Mouse (Mus musculus): ENCODE measurements around the gene Morf4l1. TPM values are rescaled to one million over a fixed set of nuclear protein-coding genes. Genes with fewer than 3 reads are reported as not detected.

The Morf4l1 gene
- polyA plus RNA-seq, 1 experiment, result 261 TPM

GRCm38 (mm10) chr9:90122246-90122740, 7.7 kb upstream of the Morf4l1 start:
- Histone ChIP-seq H3K27ac (ENCODE audit: insufficient read depth, low read depth, low read length) (no peak overlapping the region), H3K4me3 (ENCODE audit: insufficient read depth, low read depth, low read length) (no peak overlapping the region), H3K4me1 (ENCODE audit: control insufficient read depth, insufficient read depth, low read length) (0 out of 2 replicates have a peak, but pooled peaks cover 3% of the 10 kb centered on the region)
- WGBS, result 84% methylated on average over 4 of the region's 4 CpGs
- TF ChIP-seq POLR2A (IDR thresholded peaks at IDR 0.05; ENCODE audit: insufficient read depth, low read depth, low read length), result no peak
- no peak for TF ChIP-seq CTCF (IDR thresholded peaks at IDR 0.05; ENCODE audit: insufficient read depth, low read depth, low read length)

- Histone ChIP-seq H3K4me3 (ENCODE audit: insufficient read depth, low read depth, low read length) (no peak overlapping the region), H3K27ac (ENCODE audit: insufficient read depth, low read depth, low read length) (no peak overlapping the region), H3K4me1 (ENCODE audit: control insufficient read depth, insufficient read depth, low read length) (no peaks in the 10 kb centered on the region)
- TF ChIP-seq CTCF (IDR thresholded peaks at IDR 0.05; ENCODE audit: insufficient read depth, low read depth, low read length) (no peak), POLR2A (IDR thresholded peaks at IDR 0.05; ENCODE audit: insufficient read depth, low read depth, low read length) (no peak)
Measured at GRCm38 (mm10) chr9:90117234-90117633, 2.7 kb upstream of the Morf4l1 start.

GRCm38 (mm10) chr9:90115308-90115700, 730 bp upstream of the Morf4l1 start:
- Histone ChIP-seq H3K4me3 (ENCODE audit: insufficient read depth, low read depth, low read length) (peak overlapping the region; percentile 78), H3K27ac (ENCODE audit: insufficient read depth, low read depth, low read length) (no peak overlapping the region)
- TF ChIP-seq CTCF (IDR thresholded peaks at IDR 0.05; ENCODE audit: insufficient read depth, low read depth, low read length), result no peak

DNA sequence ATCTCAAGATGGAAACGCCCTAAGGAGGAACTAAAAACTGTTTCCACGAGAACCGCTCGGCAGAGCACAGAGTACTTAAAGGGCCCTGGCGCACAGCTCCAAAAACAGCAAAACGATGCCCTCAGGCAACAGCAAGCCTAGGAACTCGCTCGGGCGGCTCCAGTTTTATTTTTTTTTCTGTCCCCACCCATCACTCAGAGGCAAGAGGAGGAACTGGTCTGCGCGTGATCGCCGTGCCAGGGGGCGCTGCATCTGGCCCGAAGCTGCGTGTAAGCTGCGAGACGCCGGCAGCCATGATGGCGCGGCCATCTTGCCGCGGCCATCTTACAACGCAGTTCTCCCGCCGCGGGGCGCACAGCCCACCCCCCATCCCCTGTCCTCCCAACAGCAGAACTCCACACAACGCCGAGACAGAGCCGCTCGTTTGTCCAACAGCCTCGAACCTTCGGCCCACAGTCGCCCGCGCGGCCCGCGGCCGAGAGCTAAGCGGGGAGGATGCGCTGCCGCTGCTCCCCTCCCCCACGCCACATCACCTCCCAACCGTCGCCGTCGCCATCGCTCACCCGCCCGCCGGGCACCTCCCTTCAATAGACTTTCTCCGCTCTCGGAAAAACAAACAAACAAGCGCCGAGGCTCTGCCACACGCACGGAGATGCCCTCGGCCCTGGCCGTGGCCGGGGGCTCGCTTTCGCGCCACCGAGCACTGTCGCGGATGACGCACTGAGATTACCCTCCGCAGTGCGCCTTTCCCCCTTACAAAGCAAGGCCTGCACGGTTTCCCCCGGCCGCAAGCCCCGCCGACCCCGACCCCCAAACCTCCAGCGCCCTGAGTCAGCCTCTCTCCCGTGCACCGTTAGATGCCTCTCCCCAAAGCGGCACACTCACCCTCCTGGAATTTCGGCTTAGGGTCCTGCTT, 665 bp downstream of the Morf4l1 start:
- WGBS, result under 1% methylated on average over 82 of the region's 82 CpGs
- H3K4me3 ChIP-seq (ENCODE audit: insufficient read depth, low read depth, low read length), result peak overlapping the region; percentile 79
- no peak; the same call in 1 of the 2 replicates for TF ChIP-seq CTCF (IDR thresholded peaks at IDR 0.05; ENCODE audit: insufficient read depth, low read depth, low read length)
- no peak for TF ChIP-seq POLR2A (IDR thresholded peaks at IDR 0.05; ENCODE audit: insufficient read depth, low read depth, low read length)

More at GRCm38 (mm10) chr9:90115308-90115700, 730 bp upstream of the Morf4l1 start:
- peaks cover under 1% of the 10 kb centered on the region; the same call in 1 of the 2 replicates for H3K4me1 ChIP-seq (ENCODE audit: control insufficient read depth, insufficient read depth, low read length)

DNA sequence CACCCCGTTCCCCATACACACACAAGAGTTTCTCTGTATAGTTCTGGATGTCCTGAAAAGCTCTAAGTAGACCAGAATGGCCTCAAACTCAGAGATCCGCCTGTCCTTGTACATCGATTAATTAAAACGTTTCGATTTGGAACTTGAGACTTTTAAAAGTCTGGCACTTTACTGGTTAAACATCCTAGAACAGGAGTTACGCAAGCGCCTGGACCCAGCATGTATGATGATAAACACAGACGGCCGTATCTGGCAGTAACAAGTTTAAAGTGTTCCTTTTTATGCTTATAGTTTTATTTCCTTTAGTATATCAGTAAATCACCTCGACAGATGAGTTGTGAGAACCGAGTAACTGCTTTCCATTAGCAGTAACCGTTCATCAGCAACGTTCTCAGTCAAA, 1.4 kb downstream of the Morf4l1 start:
- 1% methylated on average over 13 of the region's 13 CpGs for WGBS
- Histone ChIP-seq H3K4me1 (ENCODE audit: control insufficient read depth, insufficient read depth, low read length) (peaks cover 2% of the 10 kb centered on the region; the same call in 1 of the 2 replicates), H3K27ac (ENCODE audit: insufficient read depth, low read depth, low read length) (no peak overlapping the region), H3K4me3 (ENCODE audit: insufficient read depth, low read depth, low read length) (peak overlapping the region; percentile 79; the same call in 1 of the 2 replicates)
- TF ChIP-seq CTCF (IDR thresholded peaks at IDR 0.05; ENCODE audit: insufficient read depth, low read depth, low read length), result no peak
- TF ChIP-seq POLR2A (IDR thresholded peaks at IDR 0.05; ENCODE audit: insufficient read depth, low read depth, low read length), result no peak

More for the DNA sequence above, 665 bp downstream of the Morf4l1 start:
- H3K4me1 ChIP-seq (ENCODE audit: control insufficient read depth, insufficient read depth, low read length), result peaks cover 2% of the 10 kb centered on the region; the same call in 1 of the 2 replicates
- peak overlapping the region; percentile 92 for H3K27ac ChIP-seq (ENCODE audit: insufficient read depth, low read depth, low read length)

GRCm38 (mm10) chr9:90109386-90109785, 5.2 kb downstream of the Morf4l1 start:
- H3K4me1 ChIP-seq (ENCODE audit: control insufficient read depth, insufficient read depth, low read length), result peaks cover 2% of the 10 kb centered on the region; the same call in 1 of the 2 replicates
- H3K27ac ChIP-seq (ENCODE audit: insufficient read depth, low read depth, low read length), result no peak overlapping the region
- TF ChIP-seq CTCF (IDR thresholded peaks at IDR 0.05; ENCODE audit: insufficient read depth, low read depth, low read length) (no peak), POLR2A (IDR thresholded peaks at IDR 0.05; ENCODE audit: insufficient read depth, low read depth, low read length) (no peak)
- H3K4me3 ChIP-seq (ENCODE audit: insufficient read depth, low read depth, low read length), result no peak overlapping the region
- WGBS, result 42% methylated on average over 6 of the region's 6 CpGs

DNA sequence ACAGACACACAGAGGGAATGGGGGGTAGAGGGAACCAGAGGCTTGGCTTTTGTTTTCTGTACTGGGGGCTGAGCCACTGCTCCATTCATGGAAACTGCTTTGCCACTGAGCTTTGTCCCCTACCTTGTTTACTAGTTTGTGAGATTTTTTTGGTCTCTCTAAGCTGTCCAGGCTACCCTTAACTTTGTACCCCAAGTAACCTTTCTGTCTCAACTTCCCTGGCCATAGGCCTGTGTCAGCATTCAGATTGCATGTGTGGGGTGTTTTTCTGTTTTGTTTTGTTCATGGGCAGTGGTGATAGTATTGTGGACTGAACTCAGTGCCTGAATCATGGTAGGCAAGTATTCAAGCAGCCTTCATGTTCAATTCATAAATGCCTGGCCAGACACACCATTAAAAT, 6.3 kb downstream of the Morf4l1 start:
- TF ChIP-seq POLR2A (IDR thresholded peaks at IDR 0.05; ENCODE audit: insufficient read depth, low read depth, low read length) (no peak), CTCF (IDR thresholded peaks at IDR 0.05; ENCODE audit: insufficient read depth, low read depth, low read length) (no peak)
- H3K4me1 ChIP-seq (ENCODE audit: control insufficient read depth, insufficient read depth, low read length), result peaks cover 5% of the 10 kb centered on the region; the same call in 1 of the 2 replicates
- no peak overlapping the region for H3K4me3 ChIP-seq (ENCODE audit: insufficient read depth, low read depth, low read length)
- no peak overlapping the region for H3K27ac ChIP-seq (ENCODE audit: insufficient read depth, low read depth, low read length)

- H3K27ac ChIP-seq (ENCODE audit: insufficient read depth, low read depth, low read length), result no peak overlapping the region
- TF ChIP-seq POLR2A (IDR thresholded peaks at IDR 0.05; ENCODE audit: insufficient read depth, low read depth, low read length) (no peak), CTCF (IDR thresholded peaks at IDR 0.05; ENCODE audit: insufficient read depth, low read depth, low read length) (no peak)
- 46% methylated on average over 1 of the region's 1 CpGs for WGBS
- peaks cover 5% of the 10 kb centered on the region; the same call in 1 of the 2 replicates for H3K4me1 ChIP-seq (ENCODE audit: control insufficient read depth, insufficient read depth, low read length)
- H3K4me3 ChIP-seq (ENCODE audit: insufficient read depth, low read depth, low read length), result no peak overlapping the region
Measured at GRCm38 (mm10) chr9:90106915-90107314, 7.7 kb downstream of the Morf4l1 start.

- peaks cover 5% of the 10 kb centered on the region; the same call in 1 of the 2 replicates for H3K4me1 ChIP-seq (ENCODE audit: control insufficient read depth, insufficient read depth, low read length)
- H3K4me3 ChIP-seq (ENCODE audit: insufficient read depth, low read depth, low read length), result no peak overlapping the region
- WGBS, result 88% methylated on average over 1 of the region's 1 CpGs
- no peak overlapping the region for H3K27ac ChIP-seq (ENCODE audit: insufficient read depth, low read depth, low read length)
- TF ChIP-seq CTCF (IDR thresholded peaks at IDR 0.05; ENCODE audit: insufficient read depth, low read depth, low read length), result no peak
- TF ChIP-seq POLR2A (IDR thresholded peaks at IDR 0.05; ENCODE audit: insufficient read depth, low read depth, low read length), result no peak
Measured at GRCm38 (mm10) chr9:90105462-90105861, 9.1 kb downstream of the Morf4l1 start.

Measured in olfactory bulb, adult 2 months (tissue).